Mouse (Mus musculus): ENCODE measurements around the gene Mef2c. TPM values are rescaled to one million over a fixed set of nuclear protein-coding genes. Genes with fewer than 3 reads are reported as not detected.
A peak's percentile ranks its signal among the peaks of the same experiment; 100 is the strongest.

The Mef2c gene
- polyA plus RNA-seq, 1 experiment from 2014 or later, result 300 TPM

GRCm38 (mm10) chr13:83596989-83597738 is 93.3 kb downstream of the Mef2c start:
- Histone ChIP-seq H3K9me3 (ENCODE audit: control insufficient read depth, low read length) (no peaks in the 10 kb centered on the region), H3K4me3 (replicated peaks; ENCODE audit: low read length) (no peak overlapping the region), H3K4me2 (ENCODE audit: low read length) (no peak overlapping the region), H3K9ac (replicated peaks; ENCODE audit: low read depth, low read length) (no peak overlapping the region), H3K4me1 (replicated peaks; ENCODE audit: control insufficient read depth, insufficient read depth, low read length) (peaks cover 5% of the 10 kb centered on the region; the same call in 1 of the 2 replicates), H3K27ac (ENCODE audit: low read length) (no peak overlapping the region), H3K36me3 (ENCODE audit: control insufficient read depth, insufficient read depth) (peaks cover 2% of the 10 kb centered on the region), H3K27me3 (replicated peaks; ENCODE audit: control insufficient read depth, insufficient read depth, low read length) (no peaks in the 10 kb centered on the region)
- 90% methylated on average over 6 of the region's 6 CpGs for WGBS
- ATAC-seq, result no peak

- peaks cover 5% of the 10 kb centered on the region; the same call in 1 of the 2 replicates for H3K4me1 ChIP-seq (replicated peaks; ENCODE audit: control insufficient read depth, insufficient read depth, low read length)
- WGBS, result over 99% methylated on average over 3 of the region's 3 CpGs
- ATAC-seq, result no peak
Observed at GRCm38 (mm10) chr13:83597739-83598210, 93.9 kb downstream of the Mef2c start.

GRCm38 (mm10) chr13:83600301-83600700 is 96.5 kb downstream of the Mef2c start:
- no peak for ATAC-seq
- Histone ChIP-seq H3K27me3 (replicated peaks; ENCODE audit: control insufficient read depth, insufficient read depth, low read length) (no peaks in the 10 kb centered on the region), H3K27ac (ENCODE audit: low read length) (no peak overlapping the region), H3K4me3 (replicated peaks; ENCODE audit: low read length) (no peak overlapping the region), H3K4me2 (ENCODE audit: low read length) (no peak overlapping the region), H3K4me1 (replicated peaks; ENCODE audit: control insufficient read depth, insufficient read depth, low read length) (peaks cover 18% of the 10 kb centered on the region), H3K36me3 (ENCODE audit: control insufficient read depth, insufficient read depth) (no peaks in the 10 kb centered on the region), H3K9ac (replicated peaks; ENCODE audit: low read depth, low read length) (no peak overlapping the region), H3K9me3 (ENCODE audit: control insufficient read depth, low read length) (no peaks in the 10 kb centered on the region)

More at GRCm38 (mm10) chr13:83597739-83598210, 93.9 kb downstream of the Mef2c start:
- no peaks in the 10 kb centered on the region for H3K9me3 ChIP-seq (ENCODE audit: control insufficient read depth, low read length)
- no peak overlapping the region for H3K9ac ChIP-seq (replicated peaks; ENCODE audit: low read depth, low read length)
- peaks cover 2% of the 10 kb centered on the region for H3K36me3 ChIP-seq (ENCODE audit: control insufficient read depth, insufficient read depth)
- H3K4me3 ChIP-seq (replicated peaks; ENCODE audit: low read length), result no peak overlapping the region
- H3K4me2 ChIP-seq (ENCODE audit: low read length), result no peak overlapping the region
- no peak overlapping the region for H3K27ac ChIP-seq (ENCODE audit: low read length)
- H3K27me3 ChIP-seq (replicated peaks; ENCODE audit: control insufficient read depth, insufficient read depth, low read length), result no peaks in the 10 kb centered on the region

DNA sequence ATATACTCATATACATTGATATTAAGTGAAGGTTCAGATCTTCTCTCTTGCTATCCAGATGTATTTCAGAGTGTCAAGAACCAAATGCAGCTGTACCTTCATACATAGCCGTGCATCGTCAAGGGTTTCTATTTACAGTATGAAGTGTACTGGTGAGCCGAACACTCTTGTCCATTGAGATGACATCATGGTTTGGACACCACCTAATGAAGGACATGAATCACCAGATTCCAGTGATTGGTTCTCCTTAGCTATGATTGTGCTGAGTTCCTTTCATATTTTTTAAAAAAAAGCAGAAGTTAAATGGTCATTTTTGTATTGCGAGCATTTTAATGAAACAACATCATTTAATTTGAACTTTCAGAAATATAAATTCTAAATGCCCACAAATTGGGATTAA is 97.9 kb downstream of the Mef2c start:
- Histone ChIP-seq H3K4me3 (replicated peaks; ENCODE audit: low read length) (no peak overlapping the region), H3K27ac (ENCODE audit: low read length) (no peak overlapping the region), H3K9ac (replicated peaks; ENCODE audit: low read depth, low read length) (no peak overlapping the region), H3K4me2 (ENCODE audit: low read length) (no peak overlapping the region), H3K36me3 (ENCODE audit: control insufficient read depth, insufficient read depth) (no peaks in the 10 kb centered on the region), H3K27me3 (replicated peaks; ENCODE audit: control insufficient read depth, insufficient read depth, low read length) (no peaks in the 10 kb centered on the region), H3K9me3 (ENCODE audit: control insufficient read depth, low read length) (no peaks in the 10 kb centered on the region), H3K4me1 (replicated peaks; ENCODE audit: control insufficient read depth, insufficient read depth, low read length) (peaks cover 14% of the 10 kb centered on the region)
- WGBS, result 86% methylated on average over 4 of the region's 4 CpGs
- ATAC-seq, result no peak

DNA sequence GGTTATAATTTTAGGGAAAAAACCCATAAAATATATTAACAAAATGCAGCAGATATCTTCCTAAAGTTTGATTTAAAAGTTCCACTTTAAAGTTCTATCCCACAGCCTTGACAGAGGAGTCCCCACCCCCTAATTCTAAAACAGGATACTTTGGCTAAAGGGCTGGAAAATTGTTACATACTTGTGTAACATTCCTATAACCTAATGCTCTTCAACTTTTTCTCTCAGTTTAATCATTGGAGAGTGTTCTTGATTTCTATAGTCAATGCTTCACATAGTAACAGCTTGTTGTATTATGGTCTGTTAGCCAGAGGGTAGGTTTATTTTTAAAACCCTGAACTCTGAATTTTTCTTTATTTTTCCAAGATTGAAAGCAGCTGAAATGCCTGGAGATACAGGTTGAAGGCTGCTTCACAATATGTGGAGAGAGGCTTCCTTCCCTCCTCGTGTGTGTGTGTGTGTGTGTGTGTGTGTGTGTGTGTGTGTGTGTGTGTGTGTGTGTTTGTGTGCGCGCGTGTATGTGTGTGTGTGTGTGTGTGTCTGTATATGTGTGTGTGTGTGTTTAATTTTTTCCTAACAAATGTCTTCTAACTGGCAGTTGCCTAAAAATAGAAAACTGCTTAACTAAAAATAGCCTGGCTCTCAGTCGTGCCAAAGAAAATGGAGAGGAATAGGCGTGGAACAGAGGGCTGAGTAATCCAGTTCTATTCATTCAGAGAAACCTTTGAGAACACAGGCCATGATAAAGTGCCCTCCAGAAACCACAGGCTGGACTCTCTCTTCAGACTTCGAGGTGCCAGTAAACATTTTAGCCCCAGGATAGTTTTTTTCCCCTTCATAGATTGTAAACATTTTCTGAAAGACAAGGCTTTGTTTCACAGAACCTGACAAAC is 99.8 kb downstream of the Mef2c start:
- 26% methylated on average over 7 of the region's 7 CpGs for WGBS
- Histone ChIP-seq H3K9me3 (ENCODE audit: control insufficient read depth, low read length) (no peaks in the 10 kb centered on the region), H3K27me3 (replicated peaks; ENCODE audit: control insufficient read depth, insufficient read depth, low read length) (no peaks in the 10 kb centered on the region), H3K9ac (replicated peaks; ENCODE audit: low read depth, low read length) (no peak overlapping the region), H3K36me3 (ENCODE audit: control insufficient read depth, insufficient read depth) (no peaks in the 10 kb centered on the region), H3K4me3 (replicated peaks; ENCODE audit: low read length) (no peak overlapping the region), H3K27ac (ENCODE audit: low read length) (peak overlapping the region; percentile 70), H3K4me1 (replicated peaks; ENCODE audit: control insufficient read depth, insufficient read depth, low read length) (peaks cover 24% of the 10 kb centered on the region), H3K4me2 (ENCODE audit: low read length) (0 out of 2 replicates have a peak overlapping the region, but pooled peaks have one; percentile 19)
- peak; percentile 81 for ATAC-seq

- no peak overlapping the region for H3K27ac ChIP-seq (ENCODE audit: low read length)
- no peak overlapping the region for H3K9ac ChIP-seq (replicated peaks; ENCODE audit: low read depth, low read length)
- ATAC-seq, result 0 out of 2 replicates have a peak, but pooled peaks have one; percentile 45
- no peak overlapping the region for H3K4me2 ChIP-seq (ENCODE audit: low read length)
- WGBS, result 13% methylated on average over 3 of the region's 3 CpGs
- no peaks in the 10 kb centered on the region for H3K9me3 ChIP-seq (ENCODE audit: control insufficient read depth, low read length)
- no peaks in the 10 kb centered on the region for H3K36me3 ChIP-seq (ENCODE audit: control insufficient read depth, insufficient read depth)
- H3K27me3 ChIP-seq (replicated peaks; ENCODE audit: control insufficient read depth, insufficient read depth, low read length), result no peaks in the 10 kb centered on the region
- H3K4me3 ChIP-seq (replicated peaks; ENCODE audit: low read length), result no peak overlapping the region
- H3K4me1 ChIP-seq (replicated peaks; ENCODE audit: control insufficient read depth, insufficient read depth, low read length), result peaks cover 24% of the 10 kb centered on the region
Observed at GRCm38 (mm10) chr13:83604320-83604719, 100.5 kb downstream of the Mef2c start.

DNA sequence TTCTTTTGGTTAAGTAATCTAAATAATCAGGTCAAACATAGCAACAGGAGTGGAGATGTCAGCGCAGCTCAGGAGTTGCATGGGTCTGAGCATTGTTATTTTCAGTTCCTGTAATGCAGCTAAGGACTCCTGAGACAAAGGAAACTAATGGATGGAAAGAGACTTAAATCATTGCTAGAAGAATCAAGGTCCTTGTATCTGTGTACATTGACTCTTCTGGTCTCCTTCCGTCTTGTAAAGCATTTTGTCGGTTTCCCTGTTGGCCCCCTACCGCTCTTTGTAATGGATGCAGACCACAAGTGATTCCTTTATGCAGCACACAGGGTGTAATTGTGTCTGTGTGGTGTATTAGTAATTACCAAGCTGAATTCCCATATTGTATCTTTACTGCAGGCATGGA is 101.0 kb downstream of the Mef2c start:
- Histone ChIP-seq H3K27ac (ENCODE audit: low read length) (no peak overlapping the region), H3K27me3 (replicated peaks; ENCODE audit: control insufficient read depth, insufficient read depth, low read length) (no peaks in the 10 kb centered on the region), H3K4me1 (replicated peaks; ENCODE audit: control insufficient read depth, insufficient read depth, low read length) (peaks cover 24% of the 10 kb centered on the region), H3K36me3 (ENCODE audit: control insufficient read depth, insufficient read depth) (no peaks in the 10 kb centered on the region), H3K4me2 (ENCODE audit: low read length) (no peak overlapping the region), H3K9me3 (ENCODE audit: control insufficient read depth, low read length) (no peaks in the 10 kb centered on the region), H3K4me3 (replicated peaks; ENCODE audit: low read length) (no peak overlapping the region), H3K9ac (replicated peaks; ENCODE audit: low read depth, low read length) (no peak overlapping the region)
- 10% methylated on average over 4 of the region's 4 CpGs for WGBS
- ATAC-seq, result peak; percentile 29

DNA sequence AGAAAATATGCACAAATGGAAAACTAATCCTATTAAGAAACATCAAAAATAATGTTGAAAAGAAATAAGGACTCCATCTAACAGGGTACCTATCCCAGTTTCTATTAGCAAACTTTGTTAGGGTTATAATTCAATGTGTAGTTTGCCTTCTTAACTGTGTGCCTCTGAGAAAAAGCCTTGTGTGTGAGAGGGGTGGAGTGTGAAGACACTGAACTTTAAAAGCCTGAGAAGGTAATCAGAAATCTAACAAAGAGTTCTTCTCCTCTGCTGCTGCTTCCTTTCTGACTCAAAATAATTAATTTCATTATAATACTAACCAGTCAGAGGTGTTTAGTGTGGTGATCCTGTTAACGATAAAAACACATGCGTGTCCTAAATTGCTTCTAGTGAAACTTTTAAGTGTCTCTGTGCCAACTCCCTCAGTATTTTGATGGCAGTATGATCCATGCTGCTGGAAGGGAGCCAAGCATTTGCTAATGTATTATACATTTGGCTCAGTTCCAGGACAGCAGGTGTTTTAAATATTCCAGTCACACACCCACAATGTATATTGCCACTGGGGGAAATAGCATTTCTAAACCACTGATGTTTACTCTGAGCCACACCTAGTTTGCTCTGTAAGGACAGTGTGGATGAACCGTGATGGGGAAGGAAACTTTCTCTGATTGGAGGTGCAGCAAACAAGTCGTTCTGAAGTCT is 104.2 kb downstream of the Mef2c start:
- peak; percentile 24; the same call in 1 of the 2 replicates for ATAC-seq
- Histone ChIP-seq H3K4me2 (ENCODE audit: low read length) (no peak overlapping the region), H3K27me3 (replicated peaks; ENCODE audit: control insufficient read depth, insufficient read depth, low read length) (no peaks in the 10 kb centered on the region), H3K27ac (ENCODE audit: low read length) (no peak overlapping the region), H3K4me3 (replicated peaks; ENCODE audit: low read length) (no peak overlapping the region), H3K9me3 (ENCODE audit: control insufficient read depth, low read length) (no peaks in the 10 kb centered on the region), H3K36me3 (ENCODE audit: control insufficient read depth, insufficient read depth) (no peaks in the 10 kb centered on the region), H3K9ac (replicated peaks; ENCODE audit: low read depth, low read length) (no peak overlapping the region), H3K4me1 (replicated peaks; ENCODE audit: control insufficient read depth, insufficient read depth, low read length) (peaks cover 24% of the 10 kb centered on the region)
- 13% methylated on average over 4 of the region's 4 CpGs for WGBS
